Mouse (Mus musculus): ENCODE data around the gene Vmn2r84. TPM values are rescaled to one million over a fixed set of nuclear protein-coding genes. Genes with fewer than 3 reads are reported as not detected.
A peak's percentile ranks its signal among the peaks of the same experiment; 100 is the strongest.
"Not testable (repeated sequence)": the region's sequence is repeated elsewhere in the genome, so short reads cannot be mapped to it uniquely, and the experiment has no call there.

Gene Vmn2r84
- polyA plus RNA-seq (2014; fragmentation: Nextera tagmentation; extraction: Ambion mirVana) = 0.05 TPM in 1 of 2 replicates, not detected in the other

DNA sequence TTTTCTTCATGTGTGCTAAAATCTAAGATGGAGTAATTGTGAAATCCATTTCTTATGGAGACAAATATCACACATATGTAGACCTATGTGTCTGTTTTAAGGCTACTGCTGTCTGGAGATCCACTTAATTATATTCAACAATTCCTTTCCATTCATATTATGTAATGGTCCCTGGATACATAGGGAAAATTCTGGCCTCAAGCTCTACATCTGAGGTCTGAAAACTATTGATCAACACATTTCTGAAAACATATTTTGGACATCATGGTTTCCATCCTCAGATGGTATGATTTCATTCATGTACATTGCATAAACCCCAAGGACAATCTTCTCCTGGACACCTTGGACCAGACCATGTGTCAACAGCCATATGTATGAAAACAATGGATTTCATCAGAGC, at the start of gene Vmn2r84:
Gene Vmn2r84, minus strand, starts transcription at position 101 of the 400 bp plus-strand sequence.
- Histone ChIP-seq H3K4me1 (ENCODE audit: control insufficient read depth, insufficient read depth, low read length) (no peaks in the 10 kb centered on the region), H3K27ac (ENCODE audit: low read depth, low read length) (no peak within 1 kb of the TSS), H3K9ac (replicated peaks; ENCODE audit: low read depth, low read length) (no peak within 1 kb of the TSS), H3K36me3 (ENCODE audit: control insufficient read depth, insufficient read depth, low read length) (no peaks in the 10 kb centered on the region), H3K27me3 (ENCODE audit: control insufficient read depth, insufficient read depth, low read length) (no peaks in the 10 kb centered on the region), H3K9me3 (ENCODE audit: control insufficient read depth, low read length) (no peaks in the 10 kb centered on the region), H3K4me2 (ENCODE audit: low read depth, low read length) (no peak within 1 kb of the TSS), H3K4me3 (ENCODE audit: low read depth, low read length) (no peak within 1 kb of the TSS)
- no peak for ATAC-seq (ENCODE audit: low read depth)

DNA sequence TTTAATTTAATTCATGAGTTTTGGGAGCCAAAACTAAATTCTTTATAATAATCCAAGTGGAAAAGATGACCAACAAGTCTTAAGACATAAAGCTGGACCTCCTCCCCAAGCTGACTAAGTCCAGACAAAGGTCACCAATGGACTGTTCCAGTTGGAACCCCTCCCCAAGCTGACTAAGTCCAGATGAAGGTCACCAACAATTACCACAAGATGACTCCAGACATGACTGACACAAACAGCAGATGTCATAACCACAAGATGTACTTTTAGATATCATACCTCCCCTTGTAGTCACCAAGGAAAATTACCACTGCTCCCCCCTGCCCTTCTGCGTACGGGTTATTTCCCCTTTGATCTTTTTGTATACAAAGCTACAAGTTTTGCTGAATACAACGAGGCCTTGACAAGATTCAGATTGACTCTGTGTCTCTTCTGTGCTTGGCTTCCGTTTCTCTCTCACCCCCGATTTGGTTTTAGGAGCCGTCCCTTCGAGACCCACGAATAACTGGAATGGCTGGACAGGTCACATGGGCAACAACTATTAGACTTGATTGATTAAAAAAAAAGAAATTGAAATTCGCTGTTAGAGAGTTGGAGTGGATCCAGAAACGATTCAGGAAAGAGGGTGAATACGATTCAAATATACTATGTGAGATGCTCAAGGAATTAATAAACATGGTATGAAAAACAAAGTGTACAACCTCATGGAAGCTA, 40.2 kb upstream of the Vmn2r84 start:
- H3K27me3 ChIP-seq (ENCODE audit: control insufficient read depth, insufficient read depth, low read length); H3K4me3 ChIP-seq (ENCODE audit: low read depth, low read length); H3K4me2 ChIP-seq (ENCODE audit: low read depth, low read length); H3K9me3 ChIP-seq (ENCODE audit: control insufficient read depth, low read length); H3K36me3 ChIP-seq (ENCODE audit: control insufficient read depth, insufficient read depth, low read length); H3K9ac ChIP-seq (replicated peaks; ENCODE audit: low read depth, low read length); H3K27ac ChIP-seq (ENCODE audit: low read depth, low read length); ATAC-seq (ENCODE audit: low read depth); H3K4me1 ChIP-seq (ENCODE audit: control insufficient read depth, insufficient read depth, low read length): not testable (repeated sequence)
- 88% methylated on average over 11 of the region's 11 CpGs for WGBS

DNA sequence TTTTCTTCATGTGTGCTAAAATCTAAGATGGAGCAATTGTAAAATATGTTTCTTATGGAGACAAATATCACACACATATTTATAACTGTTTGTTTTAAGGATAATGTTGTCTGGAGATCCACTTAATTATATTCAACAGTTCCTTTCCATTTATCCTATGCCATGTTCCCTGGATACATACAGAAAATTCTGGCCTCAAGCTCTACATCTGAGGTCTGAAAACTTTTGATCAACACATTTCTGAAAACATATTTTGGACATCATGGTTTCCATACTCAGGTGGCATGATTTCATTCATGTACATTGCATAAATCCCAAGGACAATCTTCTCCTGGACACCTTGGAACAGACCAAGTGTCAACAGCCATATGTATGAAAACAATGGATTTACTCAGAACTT, 35.5 kb upstream of the Vmn2r84 start, which contains the start of gene Vmn2r85:
Gene Vmn2r85, minus strand, starts transcription at position 101 of the 400 bp plus-strand sequence.
- H3K27ac ChIP-seq (ENCODE audit: low read depth, low read length); H3K36me3 ChIP-seq (ENCODE audit: control insufficient read depth, insufficient read depth, low read length): not testable (repeated sequence)

DNA sequence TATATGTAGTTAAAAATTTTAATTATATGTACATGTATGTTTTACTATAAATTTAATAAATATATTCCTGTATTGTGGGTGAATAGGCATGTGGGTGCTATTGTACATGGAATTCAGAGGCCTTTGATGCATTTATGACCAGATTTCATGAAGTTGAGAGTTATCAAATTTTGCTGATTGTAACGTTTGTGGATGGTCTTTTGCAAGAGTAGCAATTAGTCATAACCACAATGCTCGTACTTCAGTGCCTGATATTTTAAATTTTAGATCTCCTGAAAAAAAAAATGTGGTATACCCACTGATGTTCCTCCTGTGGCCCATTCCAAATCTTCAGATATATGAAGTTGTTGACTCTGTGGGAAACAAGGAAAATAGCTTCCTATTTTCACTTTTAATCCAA, 28.2 kb upstream of the Vmn2r84 start:
- H3K4me2 ChIP-seq (ENCODE audit: low read depth, low read length); H3K4me3 ChIP-seq (ENCODE audit: low read depth, low read length); ATAC-seq (ENCODE audit: low read depth); H3K27me3 ChIP-seq (ENCODE audit: control insufficient read depth, insufficient read depth, low read length); H3K36me3 ChIP-seq (ENCODE audit: control insufficient read depth, insufficient read depth, low read length); H3K27ac ChIP-seq (ENCODE audit: low read depth, low read length); H3K4me1 ChIP-seq (ENCODE audit: control insufficient read depth, insufficient read depth, low read length); H3K9me3 ChIP-seq (ENCODE audit: control insufficient read depth, low read length); H3K9ac ChIP-seq (replicated peaks; ENCODE audit: low read depth, low read length): not testable (repeated sequence)
- 79% methylated on average over 2 of the region's 2 CpGs for WGBS

More for the DNA sequence above, 35.5 kb upstream of the Vmn2r84 start, which contains the start of gene Vmn2r85:
- H3K4me2 ChIP-seq (ENCODE audit: low read depth, low read length); H3K9me3 ChIP-seq (ENCODE audit: control insufficient read depth, low read length); H3K4me3 ChIP-seq (ENCODE audit: low read depth, low read length); H3K9ac ChIP-seq (replicated peaks; ENCODE audit: low read depth, low read length); H3K4me1 ChIP-seq (ENCODE audit: control insufficient read depth, insufficient read depth, low read length); ATAC-seq (ENCODE audit: low read depth); H3K27me3 ChIP-seq (ENCODE audit: control insufficient read depth, insufficient read depth, low read length): not testable (repeated sequence)

DNA sequence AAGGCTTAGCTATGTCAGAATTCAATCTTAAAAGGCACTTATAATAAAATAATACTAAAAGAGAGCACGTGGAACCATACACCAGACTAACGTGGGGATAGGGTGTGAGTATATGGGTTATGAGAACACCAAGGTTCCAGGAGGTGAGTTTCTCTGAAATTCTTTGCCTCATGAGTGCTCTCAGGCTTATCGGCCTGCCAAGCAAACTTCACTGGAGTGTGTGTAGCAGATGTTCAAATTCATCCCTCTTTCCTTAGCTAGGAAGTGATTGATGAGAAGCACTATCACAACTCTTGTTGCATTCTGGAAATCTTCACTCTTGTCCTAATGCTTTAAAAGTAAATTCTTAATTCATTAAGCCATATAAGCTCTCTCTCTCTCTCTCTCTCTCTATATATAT, 26.3 kb upstream of the Vmn2r84 start:
- Histone ChIP-seq H3K27ac (ENCODE audit: low read depth, low read length) (no peak overlapping the region), H3K9me3 (ENCODE audit: control insufficient read depth, low read length) (no peaks in the 10 kb centered on the region), H3K4me3 (ENCODE audit: low read depth, low read length) (no peak overlapping the region)

DNA sequence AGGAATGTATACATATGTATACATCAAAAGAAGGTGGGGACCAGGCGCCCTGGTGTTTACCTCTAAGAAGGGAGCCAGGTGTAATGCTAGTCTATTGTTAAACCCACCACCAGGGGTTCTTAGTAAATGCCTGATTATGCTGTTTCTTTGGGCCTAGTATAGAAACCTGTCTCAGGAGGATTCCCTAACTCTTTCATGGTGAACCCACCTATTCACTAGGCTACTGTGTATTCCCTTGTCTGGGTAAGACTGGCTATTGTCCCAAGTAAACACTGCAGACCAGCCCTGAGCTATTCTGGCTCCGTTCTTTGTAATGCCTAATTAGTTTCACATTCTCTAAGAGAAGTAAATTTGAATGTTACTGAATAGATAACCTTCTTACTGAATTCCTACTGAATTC, 25.8 kb upstream of the Vmn2r84 start:
- H3K9ac ChIP-seq (replicated peaks; ENCODE audit: low read depth, low read length); H3K4me3 ChIP-seq (ENCODE audit: low read depth, low read length); H3K4me1 ChIP-seq (ENCODE audit: control insufficient read depth, insufficient read depth, low read length); H3K27me3 ChIP-seq (ENCODE audit: control insufficient read depth, insufficient read depth, low read length); H3K4me2 ChIP-seq (ENCODE audit: low read depth, low read length); H3K36me3 ChIP-seq (ENCODE audit: control insufficient read depth, insufficient read depth, low read length); H3K9me3 ChIP-seq (ENCODE audit: control insufficient read depth, low read length); ATAC-seq (ENCODE audit: low read depth); H3K27ac ChIP-seq (ENCODE audit: low read depth, low read length): not testable (repeated sequence)
- 55% methylated on average over 2 of the region's 2 CpGs for WGBS

More for the DNA sequence above, 26.3 kb upstream of the Vmn2r84 start:
- Histone ChIP-seq H3K27me3 (ENCODE audit: control insufficient read depth, insufficient read depth, low read length) (no peaks in the 10 kb centered on the region), H3K4me2 (ENCODE audit: low read depth, low read length) (no peak overlapping the region), H3K36me3 (ENCODE audit: control insufficient read depth, insufficient read depth, low read length) (no peaks in the 10 kb centered on the region), H3K9ac (replicated peaks; ENCODE audit: low read depth, low read length) (no peak overlapping the region), H3K4me1 (ENCODE audit: control insufficient read depth, insufficient read depth, low read length) (no peaks in the 10 kb centered on the region)
- WGBS = 85% methylated on average over 3 of the region's 3 CpGs
- ATAC-seq (ENCODE audit: low read depth) = no peak

DNA sequence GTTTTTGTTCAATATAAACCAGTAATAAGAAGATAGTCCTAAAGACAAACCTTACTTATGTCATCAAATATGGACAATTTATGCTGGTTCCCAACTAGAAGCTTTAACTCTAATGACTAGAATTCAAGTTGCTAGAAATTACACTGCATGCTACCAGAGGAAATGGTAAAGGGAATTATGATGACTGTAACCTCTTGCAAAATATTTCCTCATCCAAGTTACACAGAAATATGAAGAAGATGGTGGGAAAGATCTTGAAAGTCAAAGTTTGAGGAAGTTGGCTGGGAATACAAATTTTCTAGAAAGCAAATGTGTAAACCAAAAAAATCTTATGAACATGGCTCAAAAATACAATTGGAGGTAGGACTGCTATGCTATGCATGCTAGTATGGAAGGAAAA, 22.2 kb upstream of the Vmn2r84 start:
- not testable (repeated sequence) for H3K4me1 ChIP-seq (ENCODE audit: control insufficient read depth, insufficient read depth, low read length); H3K36me3 ChIP-seq (ENCODE audit: control insufficient read depth, insufficient read depth, low read length); H3K4me2 ChIP-seq (ENCODE audit: low read depth, low read length); H3K27ac ChIP-seq (ENCODE audit: low read depth, low read length); H3K27me3 ChIP-seq (ENCODE audit: control insufficient read depth, insufficient read depth, low read length); H3K9me3 ChIP-seq (ENCODE audit: control insufficient read depth, low read length); H3K9ac ChIP-seq (replicated peaks; ENCODE audit: low read depth, low read length); H3K4me3 ChIP-seq (ENCODE audit: low read depth, low read length); ATAC-seq (ENCODE audit: low read depth)

DNA sequence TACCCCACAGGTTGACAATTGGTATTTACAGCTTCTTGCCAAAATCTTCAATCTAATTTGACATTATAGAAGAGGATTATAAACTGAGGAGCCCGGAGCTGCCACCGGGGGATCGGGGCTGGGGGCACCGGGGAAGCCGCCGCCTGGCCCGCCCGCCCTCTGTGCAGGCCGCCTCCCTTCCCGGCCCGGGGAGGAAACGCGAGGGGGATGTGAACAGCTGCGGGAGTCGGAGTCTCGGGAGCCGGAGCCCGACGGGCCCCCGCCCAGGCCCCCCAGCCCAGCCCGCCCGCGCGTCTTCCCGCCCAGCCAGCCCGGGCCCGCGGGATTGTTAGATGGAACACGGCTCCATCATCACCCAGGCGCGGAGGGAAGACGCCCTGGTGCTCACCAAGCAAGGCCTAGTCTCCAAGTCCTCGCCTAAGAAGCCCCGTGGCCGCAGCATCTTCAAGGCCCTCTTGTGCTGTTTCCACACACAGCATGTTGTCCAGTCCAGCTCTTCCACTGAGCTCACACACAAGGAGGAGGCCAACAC, 18.1 kb upstream of the Vmn2r84 start:
- not testable (repeated sequence) for H3K27ac ChIP-seq (ENCODE audit: low read depth, low read length); H3K36me3 ChIP-seq (ENCODE audit: control insufficient read depth, insufficient read depth, low read length); H3K4me1 ChIP-seq (ENCODE audit: control insufficient read depth, insufficient read depth, low read length); H3K27me3 ChIP-seq (ENCODE audit: control insufficient read depth, insufficient read depth, low read length); H3K9me3 ChIP-seq (ENCODE audit: control insufficient read depth, low read length); H3K4me2 ChIP-seq (ENCODE audit: low read depth, low read length); H3K9ac ChIP-seq (replicated peaks; ENCODE audit: low read depth, low read length); H3K4me3 ChIP-seq (ENCODE audit: low read depth, low read length)
- ATAC-seq (ENCODE audit: low read depth) = 0 out of 2 replicates have a peak, but pooled peaks have one; percentile 51
- WGBS = 72% methylated on average over 20 of the region's 35 CpGs

DNA sequence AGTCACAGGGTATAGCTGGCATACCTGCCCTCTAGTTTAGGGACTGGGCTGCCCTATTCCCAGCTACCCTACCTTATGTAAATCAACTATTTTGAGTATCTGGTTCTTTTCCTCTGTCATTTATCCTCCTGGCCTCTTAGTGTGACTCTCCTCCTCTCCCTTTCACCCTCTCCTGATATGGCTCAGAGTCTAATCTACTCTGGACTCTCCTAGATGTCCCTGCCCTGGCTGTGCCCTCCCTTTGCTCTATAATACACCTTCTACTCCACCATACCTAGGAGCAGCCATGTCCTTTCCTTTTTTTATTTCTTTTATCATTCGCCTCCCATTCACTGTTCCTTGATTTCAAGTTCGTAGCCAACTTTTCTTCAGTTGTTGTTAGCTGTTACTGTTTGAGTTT, 19.0 kb downstream of the Vmn2r84 start:
- H3K9me3 ChIP-seq (ENCODE audit: control insufficient read depth, low read length) = no peaks in the 10 kb centered on the region
- no peak for ATAC-seq (ENCODE audit: low read depth)
- H3K4me3 ChIP-seq (ENCODE audit: low read depth, low read length) = no peak overlapping the region
- H3K27ac ChIP-seq (ENCODE audit: low read depth, low read length) = no peak overlapping the region
- 88% methylated on average over 2 of the region's 2 CpGs for WGBS
- H3K36me3 ChIP-seq (ENCODE audit: control insufficient read depth, insufficient read depth, low read length) = no peaks in the 10 kb centered on the region
- no peaks in the 10 kb centered on the region for H3K4me1 ChIP-seq (ENCODE audit: control insufficient read depth, insufficient read depth, low read length)
- H3K27me3 ChIP-seq (ENCODE audit: control insufficient read depth, insufficient read depth, low read length) = no peaks in the 10 kb centered on the region
- no peak overlapping the region for H3K4me2 ChIP-seq (ENCODE audit: low read depth, low read length)
- H3K9ac ChIP-seq (replicated peaks; ENCODE audit: low read depth, low read length) = no peak overlapping the region
